In genomic region chr13:30911931-30912625, GRCm38 (mm10) we compare ENCODE assay signal across 29 mouse cellular contexts. TPM values are rescaled to one million over a fixed set of nuclear protein-coding genes. Genes with fewer than 3 reads are reported as not detected.
DNase-seq lines count a peak whose midpoint lies in the region; ATAC-seq and TF ChIP-seq lines count a peak whose summit lies in the region.
"Had no signal": no experiment of that assay in that cellular context is flagged by ENCODE, and none has a peak within 500 bp of the region (broad histone marks: within the 10 kb centered on the region; RNA-seq: fewer than 3 reads in every experiment).

No protein-coding gene starts in this region.

- TF ChIP-seq CTCF in gastrocnemius, adult 2 months (IDR thresholded peaks at IDR 0.05): no peak
- TF ChIP-seq CTCF in kidney, postnatal 0 days (IDR thresholded peaks at IDR 0.05; ENCODE audit: low read depth): no peak

- no peak overlapping the region for H3K9ac ChIP-seq in kidney, postnatal 0 days (ENCODE audit: low read depth, low read length)
- H3K9ac ChIP-seq in midbrain, embryonic 11.5 days (ENCODE audit: low read length): no peak overlapping the region
- H3K9ac ChIP-seq: embryonic facial prominence, embryonic 13.5 days; forebrain, embryonic 12.5 days; forebrain, postnatal 0 days; limb, embryonic 13.5 days; lung, embryonic 15.5 days had no signal

- H3K9me3 ChIP-seq in kidney, postnatal 0 days (replicated peaks; ENCODE audit: low read length): no peaks in the 10 kb centered on the region
- no peaks in the 10 kb centered on the region for H3K9me3 ChIP-seq in midbrain, embryonic 11.5 days (ENCODE audit: control insufficient read depth, low read length)
- H3K9me3 ChIP-seq: embryonic facial prominence, embryonic 13.5 days; forebrain, embryonic 12.5 days; hindbrain, embryonic 10.5 days; limb, embryonic 13.5 days; lung, embryonic 15.5 days had no signal

- no peak overlapping the region for H3K4me2 ChIP-seq in kidney, postnatal 0 days (ENCODE audit: low read length)
- H3K4me2 ChIP-seq in midbrain, embryonic 11.5 days: no peak overlapping the region
- H3K4me2 ChIP-seq: embryonic facial prominence, embryonic 13.5 days; forebrain, embryonic 12.5 days; limb, embryonic 13.5 days; liver, embryonic 11.5 days; lung, embryonic 15.5 days had no signal

- no peaks in the 10 kb centered on the region for H3K27me3 ChIP-seq in kidney, postnatal 0 days (ENCODE audit: insufficient read depth, low read length)
- H3K27me3 ChIP-seq in splenic B cell, adult 2 months (ENCODE audit: control insufficient read depth, insufficient read depth, low read length, poor library complexity, severe bottlenecking): no peaks in the 10 kb centered on the region
- no peaks in the 10 kb centered on the region for H3K27me3 ChIP-seq in midbrain, embryonic 11.5 days (ENCODE audit: control insufficient read depth, insufficient read depth, low read length)
- H3K27me3 ChIP-seq: embryonic facial prominence, embryonic 13.5 days; forebrain, embryonic 12.5 days; limb, embryonic 13.5 days; lung, embryonic 15.5 days; Patski had no signal

- peaks cover 3% of the 10 kb centered on the region; the same call in 1 of the 2 replicates for H3K36me3 ChIP-seq in kidney, postnatal 0 days (ENCODE audit: insufficient read depth, low read length)
- H3K36me3 ChIP-seq in splenic B cell, adult 2 months (ENCODE audit: control insufficient read depth, insufficient read depth, low read length, poor library complexity, severe bottlenecking): no peaks in the 10 kb centered on the region
- H3K36me3 ChIP-seq in midbrain, embryonic 11.5 days (ENCODE audit: control insufficient read depth, insufficient read depth, low read length): no peaks in the 10 kb centered on the region
- H3K36me3 ChIP-seq: forebrain, embryonic 12.5 days; hindbrain, embryonic 10.5 days had no signal

- peak overlapping the region; percentile 87 for H3K27ac ChIP-seq in gastrocnemius, adult 2 months
- H3K27ac ChIP-seq in kidney, postnatal 0 days: no peak overlapping the region
- H3K27ac ChIP-seq in midbrain, embryonic 11.5 days (ENCODE audit: low read depth, low read length): no peak overlapping the region
- H3K27ac ChIP-seq: embryonic facial prominence, embryonic 13.5 days; forebrain, embryonic 12.5 days; limb, embryonic 13.5 days; stomach, postnatal 0 days had no signal

- intact Hi-C loops in gastrocnemius, adult 2 months (cut with DNase I): no loop called here
- intact Hi-C loops in gastrocnemius, postnatal 36 days (cut with DNase I): no loop called here

- 42% methylated on average over 5 of the region's 5 CpGs for whole genome bisulfite sequencing in kidney, postnatal 0 days
- WGBS in midbrain, embryonic 11.5 days: 77% methylated on average over 5 of the region's 5 CpGs

- ATAC-seq in kidney, postnatal 0 days (replicated peaks; ENCODE audit: low FRiP score, low read depth): no peak
- peak; percentile 53 for ATAC-seq in CD4-positive, CD25-positive, alpha-beta regulatory T cell, adult 4 months
- ATAC-seq in midbrain, embryonic 11.5 days (ENCODE audit: low FRiP score): no peak
- ATAC-seq: forebrain, postnatal 0 days; intestine, postnatal 0 days; Patski had no signal

- no peak overlapping the region for H3K4me3 ChIP-seq in gastrocnemius, adult 2 months
- H3K4me3 ChIP-seq in kidney, postnatal 0 days (replicated peaks; ENCODE audit: low read depth, low read length): no peak overlapping the region
- no peak overlapping the region for H3K4me3 ChIP-seq in midbrain, embryonic 11.5 days (ENCODE audit: low read depth, low read length)
- H3K4me3 ChIP-seq: embryonic facial prominence, embryonic 13.5 days; forebrain, embryonic 12.5 days; hindbrain, embryonic 10.5 days; limb, embryonic 13.5 days; lung, embryonic 15.5 days had no signal

- H3K4me1 ChIP-seq in kidney, postnatal 0 days (replicated peaks; ENCODE audit: insufficient read depth, low read length): no peaks in the 10 kb centered on the region
- peaks cover 4% of the 10 kb centered on the region; the same call in 1 of the 2 replicates for H3K4me1 ChIP-seq in midbrain, embryonic 11.5 days (ENCODE audit: control insufficient read depth, insufficient read depth, low read length)

- peak; percentile 70 for DNase-seq in gastrocnemius, adult 2 months
- no peak for DNase-seq in gastrocnemius, postnatal 36 days
- peak; percentile 46 for DNase-seq in kidney, postnatal 0 days (ENCODE audit: low spot score)
- DNase-seq in kidney, adult 8-10 months: no peak
- DNase-seq in splenic B cell, adult 2 months (ENCODE audit: low read depth, low spot score): peak; percentile 33
- DNase-seq in midbrain, embryonic 11.5 days (ENCODE audit: low spot score, missing footprints): no peak
- DNase-seq: adrenal gland, postnatal 25 days; B cell, adult 2 months; cerebellum, adult 18-20 months; cerebellum, postnatal 10 days; forebrain, postnatal 0 days; heart, postnatal 14 days; kidney, postnatal 25 days; right cerebral cortex, postnatal 14 days; spleen, adult 18-20 months; thymus, adult 18-20 months; thymus, postnatal 25 days had no signal

RNA-seq across cellular contexts. Expression of gene Hus1b, which starts 35.5 kb away (rescaled TPM):
- total RNA-seq in gastrocnemius, adult 2 months (2021): under 1 TPM in 1 of 2 experiments, not detected in 1; 0.28 TPM
- total RNA-seq in gastrocnemius, postnatal 36 days (2021): under 1 TPM in 1 of 2 experiments, not detected in 1; 0.36 TPM
- 0.13 TPM in 1 of 2 replicates, not detected in the other for polyA plus RNA-seq in kidney, postnatal 0 days (2015; fragmentation: Nextera tagmentation; extraction: Ambion mirVana)
- under 1 TPM; 0.46 to 0.73 TPM for polyA plus RNA-seq in CD4-positive, CD25-positive, alpha-beta regulatory T cell, adult 4 months (2017; shearing (Covaris generic))
- polyA plus RNA-seq in midbrain, embryonic 11.5 days (2014; fragmentation: Nextera tagmentation; extraction: Ambion mirVana): 0.14 TPM in 1 of 2 replicates, not detected in the other
- polyA plus RNA-seq: embryonic facial prominence, embryonic 13.5 days; forebrain, embryonic 12.5 days; heart, embryonic 14.5 days; hindbrain, embryonic 10.5 days; hindbrain, embryonic 16.5 days; intestine, postnatal 0 days; limb, embryonic 13.5 days; liver, embryonic 11.5 days; lung, embryonic 15.5 days; Patski; stomach, postnatal 0 days had no signal

Comparison
In these comparisons a context has a peak if more than half of its experiments do, and no peak if none do; other contexts are left out.
1. DNase-seq: peak in gastrocnemius, adult 2 months (single experiment), kidney, postnatal 0 days (single experiment) and splenic B cell, adult 2 months (single experiment); none in gastrocnemius, postnatal 36 days (0 of 2), kidney, adult 8-10 months (0 of 2) and midbrain, embryonic 11.5 days (single experiment).